Comparison of ENCODE assay signal across 9 mouse cellular contexts in genomic region chr12:55464846-55465361, GRCm38 (mm10). TPM values are rescaled to one million over a fixed set of nuclear protein-coding genes. Genes with fewer than 3 reads are reported as not detected.
DNase-seq lines count a peak whose midpoint lies in the region; ATAC-seq and TF ChIP-seq lines count a peak whose summit lies in the region.
"Had no signal": no experiment of that assay in that cellular context is flagged by ENCODE, and none has a peak within 500 bp of the region (broad histone marks: within the 10 kb centered on the region; RNA-seq: fewer than 3 reads in every experiment).

No protein-coding gene starts in this region.

- no peaks in the 10 kb centered on the region for H3K9me3 ChIP-seq in heart, postnatal 0 days (replicated peaks; ENCODE audit: control insufficient read depth, low read length)
- no peaks in the 10 kb centered on the region for H3K9me3 ChIP-seq in hindbrain, postnatal 0 days (ENCODE audit: low read length)

- intact Hi-C loops in heart, postnatal 14 days (cut with DNase I), result no loop called here

- no peak for ATAC-seq in heart, postnatal 0 days (ENCODE audit: insufficient read depth, low read depth)
- ATAC-seq in hindbrain, postnatal 0 days, result peak; percentile 31; the same call in 1 of the 2 replicates
- ATAC-seq in monocyte, adult 5-6 weeks (replicated peaks; ENCODE audit: insufficient number of reproducible peaks, low FRiP score, low TSS enrichment, poor library complexity, severe bottlenecking), result no peak

- no peak overlapping the region for H3K4me3 ChIP-seq in heart, postnatal 0 days (ENCODE audit: low read depth, low read length)
- H3K4me3 ChIP-seq in C2C12 (ENCODE audit: insufficient read depth, poor library complexity, severe bottlenecking) (peak overlapping the region; percentile 25), macrophage (ENCODE audit: inconsistent target) (peak overlapping the region; percentile 37)
- H3K4me3 ChIP-seq in bone marrow, adult 2 months (replicated peaks; ENCODE audit: control insufficient read depth, low read depth, low read length), result peak overlapping the region; percentile 68
- H3K4me3 ChIP-seq in hindbrain, postnatal 0 days (ENCODE audit: low read length), result no peak overlapping the region
- peak overlapping the region; percentile 31 for H3K4me3 ChIP-seq in thymus, adult 2 months (ENCODE audit: control insufficient read depth, insufficient read depth, low read length)

- no peak for TF ChIP-seq CTCF in heart, postnatal 0 days (IDR thresholded peaks at IDR 0.05; ENCODE audit: low read depth)
- no peak for TF ChIP-seq CTCF in C2C12 (IDR thresholded peaks at IDR 0.05; ENCODE audit: control insufficient read depth, insufficient read depth, insufficient read length)
- TF ChIP-seq CTCF in bone marrow, adult 2 months (IDR thresholded peaks at IDR 0.05; ENCODE audit: control insufficient read depth, insufficient read depth, low read length), result no peak
- no peak for TF ChIP-seq CTCF in hindbrain, postnatal 0 days (IDR thresholded peaks at IDR 0.05; ENCODE audit: low read depth)
- no peak for TF ChIP-seq CTCF in thymus, adult 2 months (IDR thresholded peaks at IDR 0.05; ENCODE audit: borderline replicate concordance, control insufficient read depth, extremely low read depth, insufficient read depth, low read length, poor library complexity)

- H3K79me3 ChIP-seq in C2C12 (ENCODE audit: low read depth), result no peaks in the 10 kb centered on the region

- DNase-seq in heart, postnatal 0 days (ENCODE audit: low spot score), result peak; percentile 48
- no peak for DNase-seq in heart, postnatal 14 days
- peak; percentile 55 for DNase-seq in hindbrain, postnatal 0 days (ENCODE audit: low spot score)
- DNase-seq in thymus, adult 2 months, result peak; percentile 70

- H3ac ChIP-seq in C2C12 (ENCODE audit: control insufficient read depth, insufficient read length, low read depth), result peak overlapping the region; percentile 51

- H3K4me1 ChIP-seq in heart, postnatal 0 days (ENCODE audit: control insufficient read depth, insufficient read depth), result peaks cover 49% of the 10 kb centered on the region
- peaks cover 13% of the 10 kb centered on the region for H3K4me1 ChIP-seq in bone marrow, adult 2 months (ENCODE audit: control insufficient read depth, insufficient read depth, low read length)
- H3K4me1 ChIP-seq in hindbrain, postnatal 0 days (ENCODE audit: insufficient read depth, low read length), result peaks cover 38% of the 10 kb centered on the region
- peaks cover 63% of the 10 kb centered on the region for H3K4me1 ChIP-seq in thymus, adult 2 months (replicated peaks; ENCODE audit: control insufficient read depth, insufficient read depth, low read length)

- TF ChIP-seq EP300 in heart, postnatal 0 days (IDR thresholded peaks at IDR 0.05; ENCODE audit: low read depth), result no peak

- 60% methylated on average over 14 of the region's 14 CpGs for WGBS in heart, postnatal 0 days
- WGBS in bone marrow, adult 2 months, result 21% methylated on average over 14 of the region's 14 CpGs
- 27% methylated on average over 14 of the region's 14 CpGs for WGBS in hindbrain, postnatal 0 days
- WGBS in macrophage (ENCODE audit: missing documents), result 34% methylated on average over 11 of the region's 14 CpGs
- 3% methylated on average over 14 of the region's 14 CpGs for WGBS in thymus, adult 2 months

- H3K27me3 ChIP-seq in heart, postnatal 0 days (ENCODE audit: control insufficient read depth, insufficient read depth, low read length), result no peaks in the 10 kb centered on the region
- no peaks in the 10 kb centered on the region for H3K27me3 ChIP-seq in C2C12 (ENCODE audit: control insufficient read depth, insufficient read depth, insufficient read length)
- no peaks in the 10 kb centered on the region for H3K27me3 ChIP-seq in hindbrain, postnatal 0 days (ENCODE audit: insufficient read depth, low read length)
- no peaks in the 10 kb centered on the region for H3K27me3 ChIP-seq in thymus, adult 2 months (ENCODE audit: control insufficient read depth, insufficient read depth, low read length)

- no peak for TF ChIP-seq POLR2A in bone marrow, adult 2 months (IDR thresholded peaks at IDR 0.05; ENCODE audit: borderline replicate concordance, control insufficient read depth, low read depth, low read length)
- TF ChIP-seq POLR2A in thymus, adult 2 months (IDR thresholded peaks at IDR 0.05; ENCODE audit: control insufficient read depth, extremely low read depth, insufficient read depth, low read length, poor library complexity), result 0 out of 2 replicates have a peak, but pooled peaks have one; percentile 53

- peak overlapping the region; percentile 23; the same call in 1 of the 2 replicates for H3K4me2 ChIP-seq in heart, postnatal 0 days (ENCODE audit: low read depth, low read length)
- H3K4me2 ChIP-seq in hindbrain, postnatal 0 days (ENCODE audit: low read depth, low read length), result peak overlapping the region; percentile 35; the same call in 1 of the 2 replicates

- H3K27ac ChIP-seq in heart, postnatal 0 days (ENCODE audit: low read depth), result peak overlapping the region; percentile 65; the same call in 1 of the 2 replicates
- H3K27ac ChIP-seq in bone marrow, adult 2 months (ENCODE audit: control insufficient read depth, insufficient read depth, low read depth, low read length, poor library complexity), result peak overlapping the region; percentile 72
- peak overlapping the region; percentile 76 for H3K27ac ChIP-seq in hindbrain, postnatal 0 days
- peak overlapping the region; percentile 95 for H3K27ac ChIP-seq in macrophage
- peak overlapping the region; percentile 95 for H3K27ac ChIP-seq in thymus, adult 2 months (ENCODE audit: control insufficient read depth, insufficient read depth, low read length)
- H3K27ac ChIP-seq: liver, embryonic 14.5 days had no signal

- H3K79me2 ChIP-seq in C2C12 (ENCODE audit: control insufficient read depth, insufficient read depth) (no peaks in the 10 kb centered on the region), macrophage (ENCODE audit: inconsistent target) (no peaks in the 10 kb centered on the region)

- H3K36me3 ChIP-seq in heart, postnatal 0 days (replicated peaks; ENCODE audit: control insufficient read depth, insufficient read depth, low read length), result no peaks in the 10 kb centered on the region
- H3K36me3 ChIP-seq in C2C12 (ENCODE audit: control insufficient read depth, insufficient read depth) (no peaks in the 10 kb centered on the region), macrophage (ENCODE audit: inconsistent target) (no peaks in the 10 kb centered on the region)
- no peaks in the 10 kb centered on the region for H3K36me3 ChIP-seq in hindbrain, postnatal 0 days (ENCODE audit: insufficient read depth, low read length)
- no peaks in the 10 kb centered on the region for H3K36me3 ChIP-seq in thymus, adult 2 months (ENCODE audit: control insufficient read depth, insufficient read depth, low read length)

- H3K9ac ChIP-seq in heart, postnatal 0 days (replicated peaks; ENCODE audit: low read depth, low read length), result no peak overlapping the region
- no peak overlapping the region for H3K9ac ChIP-seq in hindbrain, postnatal 0 days (replicated peaks; ENCODE audit: low read length)
- H3K9ac ChIP-seq: liver, embryonic 14.5 days had no signal

TF ChIP-seq in C2C12, 6 proteins besides CTCF, POLR2A, EP300 and RAD21:
- TF ChIP-seq MYOG (IDR thresholded peaks at IDR 0.05; ENCODE audit: control insufficient read depth, extremely low read depth, insufficient read length), result no peak
- peak; percentile 39 for TF ChIP-seq MYOD1 (IDR thresholded peaks at IDR 0.05; ENCODE audit: control insufficient read depth, insufficient read length, low read depth)

RNA-seq across cellular contexts. Expression of gene Nfkbia, which starts 27.5 kb away (rescaled TPM):
- total RNA-seq in heart, postnatal 0 days (2014; rRNA removed; ENCODE audit: low replicate concordance), result 65.1 and 108 TPM in 2 replicates
- polyA plus RNA-seq in heart, postnatal 0 days (2015; fragmentation: Nextera tagmentation; extraction: Ambion mirVana), result 67.1 and 72.4 TPM in 2 replicates
- total RNA-seq in heart, postnatal 14 days (2021), result 10 to 100 TPM; 69.4 to 81.5 TPM
- polyA plus RNA-seq in C2C12 (2012; fragmentation: generic; extraction: Trizol) (43.2 TPM), macrophage (2018) (33.4 to 92.7 TPM (median 64.6 TPM) in 3 replicates)
- polyA plus RNA-seq in bone marrow, adult 2 months (2011; ENCODE audit: insufficient read depth, insufficient read length, low replicate concordance, missing spikeins), result 51.8 and 91.0 TPM in 2 replicates
- total RNA-seq in hindbrain, postnatal 0 days (2014; rRNA removed), result 52.4 and 79.0 TPM in 2 replicates
- 81.5 and 86.6 TPM in 2 replicates for polyA plus RNA-seq in hindbrain, postnatal 0 days (2015; fragmentation: Nextera tagmentation; extraction: Ambion mirVana)
- total RNA-seq in macrophage (2018; cell fraction: chromatin; rRNA removed), result 1,000 to 10,000 TPM in 13 of 26 experiments, 100 to 1,000 TPM in 11, 10 to 100 TPM in 2; 42.1 to 2,520 (median 1,089) TPM
- total RNA-seq in macrophage (2018; cell fraction: cytosol; rRNA removed), result 1,000 to 10,000 TPM in 14 of 26 experiments, 100 to 1,000 TPM in 10, 10 to 100 TPM in 2; 49.8 to 3,343 (median 1,043) TPM
- total RNA-seq in macrophage (2018; cell fraction: nucleus; rRNA removed), result 1,000 to 10,000 TPM in 19 of 26 experiments, 100 to 1,000 TPM in 6, 10 to 100 TPM in 1; 39.2 to 3,429 (median 1,688) TPM
- polyA plus RNA-seq in thymus, adult 2 months (2012; rRNA removed), result 613 and 674 TPM in 2 replicates
- total RNA-seq in monocyte, adult 5-6 weeks (2017), result 223 to 481 TPM (median 360 TPM) in 3 replicates

Comparison
In these comparisons a context has a peak if more than half of its experiments do, and no peak if none do; other contexts are left out.
1. DNase-seq: peak in heart, postnatal 0 days (single experiment), hindbrain, postnatal 0 days (single experiment) and thymus, adult 2 months (single experiment); none in heart, postnatal 14 days (0 of 2).
2. H3K4me3 ChIP-seq: peak in C2C12 (single experiment), bone marrow, adult 2 months (single experiment), macrophage (single experiment) and thymus, adult 2 months (single experiment); none in heart, postnatal 0 days (single experiment) and hindbrain, postnatal 0 days (single experiment).
3. Peak in every context shown above with its lines, with median percentiles within 50 percentile points of each other: H3K27ac ChIP-seq.